Mouse (Mus musculus) T-cell, adult 2 months (primary cell): Measurements from ENCODE around the gene Vmn1r44.
"Not testable (repeated sequence)": the region's sequence is repeated elsewhere in the genome, so short reads cannot be mapped to it uniquely, and the experiment has no call there.

Experiments used
- DNase-seq: peaks from one replicate; pipeline ENCODE4 v3.0.0; 2022; ENCODE audit warnings: low spot score

The Vmn1r44 gene

GRCm38 (mm10) chr6:89883360-89883759 is at the start of gene Vmn1r44:
TSS of gene Vmn1r44 (plus strand) at chr6:89883660.
- no peak for DNase-seq

GRCm38 (mm10) chr6:89857552-89857951 is 25.9 kb upstream of the Vmn1r44 start:
- DNase-seq: no peak

GRCm38 (mm10) chr6:89859839-89860238 is 23.6 kb upstream of the Vmn1r44 start:
- no peak for DNase-seq

DNA sequence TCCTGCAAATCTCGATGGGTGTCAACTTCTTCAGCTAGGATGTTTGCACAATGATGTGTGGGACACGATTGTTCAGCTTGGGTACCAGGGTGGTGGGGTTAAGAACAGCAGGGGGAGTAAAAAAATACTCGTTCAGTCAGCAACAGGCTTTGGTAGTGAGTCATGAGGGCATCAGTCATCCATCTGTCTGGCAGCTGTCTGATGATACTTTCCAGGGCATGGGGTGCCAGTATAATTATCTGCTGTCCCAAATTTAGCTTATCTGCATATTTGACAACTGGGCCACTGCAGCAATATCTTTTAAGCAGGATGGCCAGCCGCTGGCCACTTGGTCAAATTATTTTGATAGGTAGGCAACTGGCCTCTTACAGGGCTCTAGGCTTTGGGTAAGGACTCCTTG is 19.7 kb upstream of the Vmn1r44 start:
- DNase-seq: no peak

GRCm38 (mm10) chr6:89867276-89867675 is 16.2 kb upstream of the Vmn1r44 start:
- no peak for DNase-seq

- no peak for DNase-seq
Observed at GRCm38 (mm10) chr6:89867976-89868375, 15.5 kb upstream of the Vmn1r44 start.

DNA sequence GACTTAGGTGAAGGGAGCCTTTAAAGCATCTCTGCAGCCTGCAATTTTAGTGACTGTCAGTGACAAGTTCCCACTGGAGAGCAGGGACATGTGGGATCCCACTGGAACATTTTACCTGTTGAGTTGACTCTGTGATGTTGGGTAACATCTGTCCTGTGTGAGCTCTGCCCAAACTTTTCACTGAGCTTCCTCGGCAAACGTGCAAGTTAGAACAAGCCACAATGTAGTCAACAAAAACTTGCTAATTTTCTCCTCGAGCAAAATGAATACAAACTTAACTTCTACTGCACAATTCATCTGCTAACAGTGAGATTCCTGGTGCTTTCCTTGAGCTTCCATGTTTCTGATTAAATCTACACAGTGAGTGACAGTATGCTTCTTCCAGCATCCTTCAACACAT is 7.1 kb upstream of the Vmn1r44 start, which contains the start of the genes Vmn1r42 and Vmn1r43:
TSS of gene Vmn1r42 (minus strand) at position 101 of the 400 bp plus-strand sequence.
TSS of gene Vmn1r43 (minus strand) at position 101 of the 400 bp plus-strand sequence.
- not testable (repeated sequence) for DNase-seq

DNA sequence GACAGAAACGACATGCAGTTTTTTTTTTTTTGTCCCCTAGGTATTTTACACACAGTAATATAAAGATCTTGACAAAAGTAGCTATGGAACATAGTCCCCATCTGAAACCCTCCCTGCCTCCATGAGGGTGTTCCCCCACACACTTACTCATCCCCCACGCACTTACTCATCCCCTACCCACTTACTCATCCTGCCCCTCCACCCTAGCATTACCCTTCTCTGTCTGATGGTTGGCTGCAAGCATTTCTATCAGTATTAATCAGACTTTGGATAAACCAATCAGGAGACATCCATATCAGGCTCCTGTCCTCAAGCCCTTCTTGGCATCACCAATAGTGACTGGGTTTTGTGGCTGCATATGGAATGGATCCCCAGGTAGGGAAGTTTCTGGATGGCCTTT is 6.5 kb upstream of the Vmn1r44 start:
- DNase-seq: no peak

DNA sequence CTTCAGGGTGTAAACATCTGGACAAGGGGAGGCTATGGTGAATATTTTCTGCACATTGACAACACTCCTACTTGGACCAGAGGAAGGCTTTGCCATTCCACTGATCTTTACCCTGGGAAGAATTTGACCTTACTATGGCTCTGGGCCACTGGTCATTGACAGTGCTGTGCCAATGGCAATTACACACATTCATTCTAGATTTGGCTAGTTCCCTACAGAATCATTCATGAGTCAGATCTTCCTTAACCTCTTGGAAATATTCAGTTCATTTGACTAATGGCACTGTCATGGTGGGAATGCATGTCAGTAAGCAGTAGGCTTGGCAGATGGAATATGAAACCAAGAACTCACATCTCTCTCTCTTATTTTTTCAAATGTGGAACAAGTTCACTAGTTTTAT is 2.6 kb upstream of the Vmn1r44 start:
- DNase-seq: no peak

- DNase-seq: no peak
Observed at GRCm38 (mm10) chr6:89883812-89884211, 352 bp downstream of the Vmn1r44 start.

GRCm38 (mm10) chr6:89940498-89940897 is 57.0 kb downstream of the Vmn1r44 start, which contains the start of gene Vmn1r45:
TSS of gene Vmn1r45 (minus strand) at chr6:89940598.
- not testable (repeated sequence) for DNase-seq

DNA sequence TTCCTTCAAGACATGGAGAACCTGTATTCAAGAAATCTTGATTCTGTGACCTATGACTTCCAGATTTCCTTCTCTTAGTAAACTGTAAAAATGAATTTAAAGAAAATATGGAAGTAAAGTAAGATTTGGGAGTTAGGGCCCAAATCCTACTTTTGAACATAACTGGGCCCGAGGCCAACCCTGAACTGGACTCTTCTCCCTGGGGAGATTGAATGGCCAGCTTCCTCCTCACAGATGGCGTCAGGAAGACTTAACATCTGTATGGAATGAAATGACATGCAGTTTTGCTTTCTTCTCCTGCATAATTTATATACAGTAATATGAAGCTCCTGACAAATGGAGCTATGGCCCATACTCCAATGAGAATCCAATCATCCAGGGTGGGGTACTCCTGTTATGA is 57.5 kb downstream of the Vmn1r44 start:
- DNase-seq: no peak
